Mouse (Mus musculus): ENCODE data around the gene Rarg.

Rarg gene

DNA sequence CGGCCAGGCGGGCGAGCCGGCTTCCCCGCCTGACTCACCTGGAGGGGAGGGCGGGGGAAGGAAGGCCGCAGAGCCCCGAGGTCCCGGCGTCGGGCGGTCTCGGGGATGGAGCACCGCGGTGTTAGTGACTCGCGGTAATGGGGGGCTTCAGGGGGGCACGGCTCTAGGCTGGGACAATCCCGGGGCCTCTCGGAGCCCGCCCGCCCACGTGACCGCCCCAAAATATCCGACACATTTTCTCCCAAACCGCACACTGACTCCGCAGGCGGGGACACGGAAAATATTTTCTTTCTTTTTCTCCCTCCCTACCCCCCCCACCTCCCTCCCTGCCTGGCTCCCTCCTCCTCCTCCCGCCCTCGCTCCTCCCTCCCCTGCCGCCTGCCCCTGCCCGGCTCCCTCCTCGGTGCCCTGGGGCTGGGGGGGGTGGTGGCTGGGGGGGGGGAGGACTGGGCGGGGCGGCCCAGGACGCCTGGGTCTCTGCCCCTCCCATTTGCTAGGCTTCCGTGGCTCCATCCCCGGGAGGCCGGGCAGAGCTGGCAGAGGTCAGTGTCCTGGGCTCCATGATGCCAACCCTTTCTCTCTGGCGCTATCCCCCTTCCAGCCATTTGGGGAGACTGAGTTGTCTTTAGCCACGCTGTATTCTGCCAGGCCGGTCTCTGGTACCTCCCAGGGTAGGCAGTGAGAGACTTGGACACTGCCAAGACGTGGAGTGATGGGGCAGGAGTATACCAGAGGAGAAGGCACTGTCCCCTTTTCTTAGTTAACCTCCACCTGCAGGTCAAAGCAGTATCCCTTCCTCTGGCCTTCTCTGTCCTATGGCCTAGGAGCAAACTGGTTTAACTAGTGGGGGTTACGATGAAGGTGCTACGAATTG is at the start of gene Rarg:
TSS of gene Rarg (minus strand) at position 316 of the 874 bp plus-strand sequence.
- no peak for DNase-seq

DNA sequence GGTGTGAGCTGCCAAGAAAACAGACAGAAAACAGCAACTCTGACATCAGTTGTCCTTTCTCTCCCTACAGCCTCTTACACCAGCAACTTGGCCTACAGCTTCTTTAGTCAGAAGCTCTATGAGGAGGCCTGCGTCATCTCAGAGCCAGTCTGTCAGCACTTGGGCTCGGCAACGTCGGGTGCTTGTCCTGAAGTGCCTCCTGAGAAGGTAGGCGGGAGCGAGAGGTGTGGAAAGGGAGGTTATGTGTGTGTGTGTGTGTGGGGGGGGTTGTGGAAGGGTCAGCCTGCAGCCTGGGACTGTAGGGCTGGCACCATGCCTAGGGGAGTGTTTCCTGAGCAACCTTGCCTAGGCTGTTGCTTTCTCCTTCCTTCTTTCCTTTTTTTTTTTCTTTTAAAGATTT is 45.2 kb upstream of the Rarg start:
- no peak for DNase-seq

DNA sequence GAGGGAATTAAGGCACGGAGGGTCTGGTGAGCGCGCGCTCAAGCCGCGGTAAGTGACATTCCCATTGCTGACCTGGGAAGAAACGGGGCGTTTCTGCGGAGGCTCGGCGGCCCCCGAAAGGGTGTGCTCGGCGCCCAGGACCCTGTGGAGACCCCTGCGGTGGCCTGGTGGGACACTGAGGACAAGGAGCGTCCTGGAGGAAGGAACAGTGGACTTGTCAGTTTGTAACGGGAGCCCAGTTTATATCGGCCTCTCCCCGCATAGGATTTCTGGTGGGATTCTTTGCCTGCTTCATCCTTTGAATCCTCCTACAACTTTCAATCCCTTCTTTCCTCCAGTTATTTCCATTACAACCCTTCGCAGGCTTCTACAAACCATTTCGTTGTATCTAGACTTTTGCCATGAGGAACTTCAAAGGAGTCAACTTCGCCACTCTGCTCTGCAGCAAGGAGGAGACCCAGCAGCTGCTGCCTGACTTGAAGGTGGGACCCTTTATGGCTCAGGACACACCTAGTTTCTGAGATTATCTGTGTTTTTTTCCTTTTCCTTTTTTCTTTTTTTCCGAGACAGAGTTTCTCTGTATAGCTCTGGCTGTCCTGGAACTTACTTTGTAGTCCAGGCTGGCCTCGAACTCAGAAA is 39.2 kb upstream of the Rarg start:
- no peak for DNase-seq

DNA sequence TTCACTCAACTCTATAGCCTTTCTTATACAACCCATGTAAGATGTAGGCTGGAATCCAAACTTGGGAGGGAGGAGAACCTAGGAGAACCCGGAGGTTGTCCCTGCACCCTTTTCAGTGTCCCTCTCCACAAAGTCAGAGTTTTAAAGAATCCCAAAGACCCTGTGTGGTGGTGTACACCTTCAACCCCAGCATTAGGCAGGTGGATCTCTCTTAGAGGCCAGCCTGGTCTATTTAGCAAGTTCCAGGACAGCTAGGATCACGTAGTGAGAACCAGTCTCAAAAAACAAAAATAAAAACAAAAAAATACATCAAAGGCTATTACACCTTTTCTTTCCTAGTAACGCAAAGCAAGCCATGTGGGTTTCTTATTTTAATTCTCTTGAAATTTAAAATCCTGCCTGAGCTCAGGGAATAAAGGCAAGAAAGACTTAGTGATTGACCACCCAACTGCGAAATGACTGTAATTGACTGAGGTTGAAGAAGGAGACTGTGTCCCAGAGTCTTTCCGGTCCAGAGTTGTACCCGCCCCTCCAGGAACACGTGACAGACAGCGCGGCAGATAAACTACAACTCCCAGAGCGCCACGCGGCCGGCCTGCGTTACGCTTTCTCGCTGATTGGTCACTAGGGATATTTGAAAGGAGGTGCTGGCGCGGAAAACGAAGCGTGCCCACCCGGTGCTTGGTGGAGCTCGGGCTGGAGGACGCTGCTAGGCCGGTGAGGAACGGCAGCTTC is 38.5 kb upstream of the Rarg start, which contains the start of gene Espl1:
TSS of gene Espl1 (plus strand) at position 634 of the 735 bp plus-strand sequence.
- peak; percentile 92 for DNase-seq

DNA sequence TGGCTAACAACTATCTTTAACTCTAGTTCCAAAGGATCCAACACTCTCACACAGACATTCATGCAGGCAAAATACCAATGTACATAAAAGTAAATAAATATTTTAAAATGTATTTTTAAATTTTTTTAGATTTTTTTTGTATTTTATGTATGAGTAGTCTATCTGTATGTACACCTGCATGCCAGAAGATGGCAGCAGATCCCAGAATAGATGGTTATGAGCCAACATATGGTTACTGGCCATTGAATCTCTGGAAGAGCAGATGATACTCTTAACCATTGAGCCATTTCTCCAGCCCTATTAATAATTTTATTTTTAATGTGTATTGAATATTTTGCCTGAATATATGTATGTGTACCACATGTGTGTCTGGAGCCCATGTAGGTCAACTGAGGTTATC is 30.1 kb upstream of the Rarg start:
- peak; percentile 39 for DNase-seq

DNA sequence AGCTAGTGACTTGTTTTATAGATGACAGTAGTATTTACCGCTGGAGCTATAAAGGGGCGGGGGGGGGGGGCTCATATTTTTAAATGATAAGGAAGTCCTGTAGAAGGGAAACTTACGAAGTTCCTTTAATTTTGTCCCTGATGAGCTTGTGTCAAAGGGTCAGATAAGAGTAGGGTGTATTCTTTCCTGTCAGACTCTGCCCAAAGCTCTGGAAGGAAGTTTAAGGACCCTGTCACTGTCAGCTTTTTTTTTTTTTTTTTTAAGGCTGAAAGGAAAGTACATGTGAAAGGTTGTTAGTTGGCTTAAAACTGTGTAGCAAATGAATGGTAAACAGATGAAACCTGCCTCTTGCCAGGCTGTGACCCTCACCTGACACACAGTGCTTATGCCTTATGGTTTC is 26.3 kb upstream of the Rarg start:
- no peak for DNase-seq

DNA sequence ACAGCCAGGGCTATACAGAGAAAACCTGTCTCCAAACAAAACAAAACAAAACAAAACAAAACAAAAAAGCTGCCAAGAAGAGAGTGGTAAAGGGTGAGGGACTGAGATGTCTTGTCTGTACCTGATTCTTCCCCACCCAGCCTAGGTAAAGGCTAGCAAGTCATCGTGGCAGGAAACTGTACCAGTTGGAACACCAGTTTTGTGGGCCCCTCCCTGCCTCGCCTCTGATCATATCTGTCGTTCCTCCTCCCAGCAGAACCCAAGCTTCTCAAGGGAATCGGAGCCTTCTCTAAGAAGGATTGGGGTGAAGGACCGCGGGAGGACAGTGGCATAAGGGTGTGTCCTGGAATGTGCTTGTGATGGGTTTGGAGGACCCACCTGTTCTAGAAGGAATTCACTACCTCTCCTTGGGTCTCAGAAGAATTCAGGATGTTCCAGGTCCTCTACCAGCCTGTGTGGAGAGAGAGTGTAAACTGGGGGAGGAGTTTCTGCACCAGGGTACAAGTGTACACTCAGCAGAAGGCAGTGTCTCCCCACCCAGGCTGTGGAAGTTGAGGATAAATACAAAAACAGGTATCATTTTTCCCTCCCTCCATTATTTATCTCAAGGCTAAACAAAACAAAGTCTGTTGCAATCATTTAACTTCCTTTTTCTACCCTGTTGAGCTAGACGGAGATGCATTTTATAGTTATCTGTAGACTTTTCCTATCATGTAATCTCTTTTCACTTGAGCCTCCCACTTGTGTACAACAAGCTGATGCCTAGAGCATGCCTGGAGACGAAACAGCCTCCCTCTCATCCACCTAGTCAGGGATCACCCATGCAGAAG is 25.4 kb upstream of the Rarg start:
- DNase-seq = no peak

DNA sequence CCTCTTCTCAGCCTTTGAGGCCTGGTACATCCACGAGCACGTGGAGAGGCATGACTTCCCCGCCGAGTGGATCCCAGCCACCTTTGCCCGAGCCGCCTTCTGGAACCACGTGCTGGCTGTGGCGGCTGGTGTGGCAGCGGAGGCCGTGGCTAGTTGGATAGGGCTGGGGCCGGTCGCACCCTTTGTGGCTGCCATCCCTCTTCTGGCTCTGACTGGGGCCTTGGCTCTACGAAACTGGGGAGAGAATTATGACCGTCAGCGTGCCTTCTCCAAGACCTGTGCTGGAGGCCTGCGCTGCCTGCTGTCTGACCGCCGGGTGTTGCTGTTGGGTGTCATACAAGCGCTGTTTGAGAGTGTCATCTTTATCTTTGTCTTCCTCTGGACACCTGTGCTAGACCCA is 23.3 kb upstream of the Rarg start:
- DNase-seq = no peak

DNA sequence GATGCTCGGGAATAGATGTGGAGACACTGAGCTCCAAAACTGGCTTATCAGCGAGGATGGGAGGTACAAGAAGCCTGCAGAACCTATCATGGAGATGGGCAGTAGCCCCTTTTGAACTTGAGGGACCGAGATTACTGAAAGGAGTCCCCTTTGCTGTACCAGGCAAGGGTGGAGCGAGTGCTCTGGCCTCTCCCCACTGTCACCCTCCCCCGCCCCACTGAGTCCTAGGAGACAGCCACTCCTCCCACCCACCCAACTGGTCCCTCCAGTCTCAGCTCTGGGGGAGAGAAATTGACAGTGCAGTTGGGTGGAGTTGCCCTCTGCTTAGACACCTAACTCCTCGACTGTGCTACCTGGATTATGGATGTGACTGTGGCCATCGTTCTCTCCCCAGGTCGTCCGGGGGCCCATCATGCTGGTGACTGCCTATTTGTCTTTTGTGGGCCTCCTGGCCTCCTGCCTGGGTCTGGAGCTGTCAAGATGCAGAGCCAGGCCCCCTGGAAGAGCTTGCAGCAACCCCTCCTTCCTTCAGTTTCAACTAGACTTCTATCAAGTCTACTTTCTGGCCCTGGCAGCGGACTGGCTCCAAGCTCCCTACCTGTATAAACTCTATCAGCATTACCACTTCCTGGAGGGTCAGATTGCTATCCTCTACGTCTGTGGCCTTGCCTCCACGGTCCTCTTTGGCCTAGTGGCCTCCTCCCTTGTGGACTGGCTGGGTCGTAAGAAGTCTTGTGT is 22.6 kb upstream of the Rarg start:
- no peak for DNase-seq

DNA sequence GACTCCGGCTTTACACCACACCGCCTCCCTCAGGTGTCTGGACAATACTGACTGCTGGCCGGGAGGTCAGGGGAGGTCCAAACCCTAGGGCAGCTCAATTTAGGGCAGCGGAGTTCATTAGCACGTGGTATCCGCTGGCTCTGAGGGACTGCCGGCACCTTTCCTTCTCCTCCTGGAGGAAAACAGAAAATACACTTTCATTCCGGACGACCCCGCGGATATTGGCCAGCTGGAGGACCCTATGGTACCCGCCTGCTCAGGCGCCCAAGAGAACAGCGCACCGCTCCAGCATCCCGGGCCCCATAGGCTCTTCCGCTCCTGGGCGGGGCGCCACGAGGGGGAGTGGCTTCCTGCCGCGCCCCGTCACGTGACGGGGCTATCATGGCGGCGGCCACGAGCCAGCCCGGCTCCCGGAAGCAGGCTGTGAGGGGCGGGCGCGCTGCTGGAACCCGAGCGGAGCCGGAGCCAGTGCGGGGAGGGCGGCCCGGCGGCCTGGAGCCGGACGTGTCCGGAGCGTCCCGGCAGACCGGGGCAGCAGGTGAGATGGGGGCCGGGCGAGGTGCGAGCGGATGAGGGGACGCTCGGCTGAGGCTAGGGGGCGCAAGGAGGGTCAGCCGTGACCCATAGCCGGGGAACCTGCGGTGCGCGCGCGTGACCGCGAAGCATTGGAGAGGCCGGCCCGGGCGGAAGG is 21.9 kb upstream of the Rarg start, which contains the start of gene Mfsd5:
TSS of gene Mfsd5 (plus strand) at position 363 of the 691 bp plus-strand sequence.
- peak; percentile 92 for DNase-seq

DNA sequence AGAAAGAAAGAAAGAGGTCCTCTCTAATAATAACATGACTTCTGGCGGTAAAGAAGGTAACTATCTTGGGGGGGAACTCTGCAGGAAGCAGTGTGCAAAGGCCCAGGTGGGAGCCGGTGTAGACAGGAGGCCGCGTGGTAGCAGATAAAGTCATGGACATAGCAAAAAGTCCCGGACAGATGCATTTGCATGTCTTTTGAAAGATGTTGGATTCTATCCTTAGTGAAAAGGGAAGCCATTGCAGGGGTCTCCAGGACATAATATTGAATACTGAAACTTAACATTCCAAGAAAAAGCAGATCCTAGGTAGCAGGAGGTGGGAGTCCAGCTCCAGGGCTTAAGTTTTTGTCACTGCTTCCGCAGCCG is 21.4 kb upstream of the Rarg start:
- DNase-seq = no peak

DNA sequence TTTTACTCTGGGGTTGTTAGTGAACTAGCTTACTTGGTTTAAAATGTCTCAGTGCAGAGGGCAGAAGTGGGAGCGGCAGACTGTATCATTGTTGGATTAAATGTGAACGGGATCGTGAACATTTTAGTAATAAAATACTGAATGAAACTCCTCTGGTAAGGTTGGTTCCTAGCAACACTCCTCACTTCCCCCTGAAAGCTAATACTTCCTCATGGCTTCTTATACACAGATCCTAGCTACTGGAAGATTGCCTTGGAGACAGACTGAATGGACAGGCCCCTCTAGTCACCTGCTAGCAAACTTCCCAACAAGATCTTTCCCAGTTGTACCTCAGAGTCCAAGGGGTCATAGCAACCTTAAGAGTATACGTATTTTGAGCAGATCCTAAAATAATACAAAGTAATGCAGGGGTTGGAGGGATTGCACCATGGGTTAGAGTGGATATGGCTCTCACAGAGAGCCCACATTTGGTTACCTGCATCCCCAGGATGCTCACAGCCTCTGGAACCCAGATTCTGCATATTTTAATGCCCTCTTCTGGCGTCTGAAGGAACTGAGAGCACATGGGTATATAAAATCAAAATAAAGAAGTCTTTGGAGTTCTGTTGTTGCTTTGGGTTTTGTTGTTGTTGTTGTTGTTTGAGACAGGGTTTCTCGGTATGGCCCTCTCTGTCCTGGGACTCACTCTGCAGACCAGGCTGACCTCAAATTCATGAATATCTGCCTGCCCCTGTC is 16.8 kb upstream of the Rarg start:
- DNase-seq = no peak

DNA sequence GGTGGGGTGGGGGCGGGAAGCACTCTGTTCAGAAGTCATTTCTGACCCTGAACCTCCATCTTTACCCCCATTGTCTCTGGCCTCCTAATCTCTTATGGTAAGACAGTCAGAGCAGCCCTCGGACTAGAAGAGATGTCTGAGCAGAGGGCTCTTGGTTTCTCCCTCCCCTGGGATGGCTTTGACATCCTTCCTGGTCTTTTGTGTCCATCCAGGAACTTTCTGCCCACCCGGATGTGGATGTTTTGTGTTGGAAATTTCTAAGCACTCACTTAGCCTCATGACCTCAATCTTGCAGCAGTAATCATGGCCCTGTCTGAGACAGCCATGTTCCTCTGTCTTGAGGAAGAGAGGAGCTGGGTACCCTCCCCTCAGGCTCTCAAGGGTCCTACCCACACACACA is 14.1 kb upstream of the Rarg start:
- DNase-seq = no peak

DNA sequence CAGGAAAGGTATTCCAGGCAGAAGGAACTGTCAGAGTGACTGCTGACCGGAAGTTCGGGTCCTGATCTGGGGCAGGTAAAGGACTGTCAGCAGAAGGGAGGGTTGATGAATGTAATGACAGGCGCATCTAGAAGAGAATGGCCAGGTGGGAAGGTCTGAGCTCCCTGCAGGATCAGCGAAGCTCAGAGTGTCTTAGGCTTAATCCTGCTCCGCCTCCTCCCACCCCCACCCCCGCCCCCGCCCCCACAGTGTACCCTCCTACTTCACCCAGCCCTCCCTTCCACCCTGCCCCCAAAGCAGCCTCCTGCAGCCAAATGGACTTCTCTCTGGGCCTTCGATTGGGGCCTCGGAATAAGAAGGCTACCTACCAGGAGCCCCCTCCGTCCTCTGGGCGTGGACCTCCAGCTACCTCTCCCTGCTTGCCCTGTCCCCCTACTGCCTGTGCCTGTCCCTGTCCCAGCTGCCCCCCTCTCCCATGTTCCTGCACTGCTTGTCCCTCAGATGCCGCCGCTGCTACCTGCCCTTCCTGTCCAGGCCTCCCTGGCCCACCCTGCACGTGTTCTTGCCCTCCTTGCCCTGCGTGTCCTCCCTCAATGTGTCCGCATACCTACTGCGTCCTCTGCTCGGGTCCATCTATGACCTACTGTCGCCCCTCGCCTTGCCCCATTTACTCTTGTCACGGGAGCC is 13.1 kb upstream of the Rarg start, which contains the start of gene Gm9918:
TSS of gene Gm9918 (plus strand) at position 290 of the 687 bp plus-strand sequence.
- DNase-seq = no peak

DNA sequence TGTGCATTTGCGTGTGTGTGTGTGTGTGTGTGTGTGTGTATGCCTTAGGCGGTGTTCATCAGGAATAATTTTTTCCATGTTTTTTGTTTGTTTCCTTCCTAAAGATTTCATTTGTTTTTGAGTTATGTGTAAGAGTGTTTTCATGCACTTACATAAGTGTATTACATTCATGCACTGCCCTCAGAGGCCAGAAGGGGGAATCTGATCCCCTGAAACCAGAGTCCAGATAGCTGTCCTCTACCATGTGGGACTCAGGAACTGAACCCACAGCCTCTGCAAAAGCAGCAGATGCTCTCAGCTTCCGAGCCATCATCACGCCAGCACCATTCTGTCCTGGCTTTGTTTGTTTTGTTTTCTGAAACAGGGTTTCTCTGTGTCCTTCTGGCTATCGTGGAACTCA is 8.2 kb upstream of the Rarg start:
- no peak for DNase-seq

DNA sequence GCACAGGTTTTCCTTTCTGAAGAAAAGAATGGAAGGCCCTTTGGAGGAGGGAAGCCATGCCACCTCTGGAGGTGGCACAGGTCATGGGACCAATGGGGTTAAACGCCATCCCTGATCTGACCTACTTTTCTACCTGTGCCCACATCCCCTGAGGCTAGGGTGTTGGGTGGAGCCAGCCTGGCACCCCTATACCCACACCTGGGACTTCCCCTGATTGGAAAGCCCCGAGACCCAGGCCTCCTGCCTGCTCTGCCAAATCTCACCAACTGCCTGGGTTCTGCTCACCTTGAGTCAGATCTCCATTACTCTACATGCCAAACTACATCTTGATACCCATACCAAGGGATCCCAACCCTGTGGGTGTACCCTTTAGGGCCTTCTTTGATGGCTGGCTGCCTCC is 5.7 kb upstream of the Rarg start:
- no peak for DNase-seq

DNA sequence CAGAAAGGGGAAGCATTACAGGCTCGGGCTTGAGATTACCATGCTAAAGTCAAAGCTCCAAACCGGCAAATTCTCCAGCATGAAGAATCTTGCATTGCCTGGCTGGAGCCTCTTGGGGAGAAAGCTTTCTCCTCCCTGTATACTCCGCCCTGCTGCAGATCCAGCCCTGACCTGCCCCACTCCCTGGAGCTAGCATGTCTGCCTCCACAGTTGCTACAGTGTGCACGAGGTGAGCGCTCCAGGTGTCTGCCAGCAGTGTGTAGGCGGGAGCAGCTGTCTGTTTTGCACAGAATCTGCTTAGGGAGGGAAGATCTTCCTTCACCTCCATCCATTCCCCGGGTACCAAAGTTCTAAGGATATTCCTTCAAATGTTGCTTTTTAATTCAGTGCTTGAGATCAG is 5.3 kb upstream of the Rarg start:
- DNase-seq = no peak

DNA sequence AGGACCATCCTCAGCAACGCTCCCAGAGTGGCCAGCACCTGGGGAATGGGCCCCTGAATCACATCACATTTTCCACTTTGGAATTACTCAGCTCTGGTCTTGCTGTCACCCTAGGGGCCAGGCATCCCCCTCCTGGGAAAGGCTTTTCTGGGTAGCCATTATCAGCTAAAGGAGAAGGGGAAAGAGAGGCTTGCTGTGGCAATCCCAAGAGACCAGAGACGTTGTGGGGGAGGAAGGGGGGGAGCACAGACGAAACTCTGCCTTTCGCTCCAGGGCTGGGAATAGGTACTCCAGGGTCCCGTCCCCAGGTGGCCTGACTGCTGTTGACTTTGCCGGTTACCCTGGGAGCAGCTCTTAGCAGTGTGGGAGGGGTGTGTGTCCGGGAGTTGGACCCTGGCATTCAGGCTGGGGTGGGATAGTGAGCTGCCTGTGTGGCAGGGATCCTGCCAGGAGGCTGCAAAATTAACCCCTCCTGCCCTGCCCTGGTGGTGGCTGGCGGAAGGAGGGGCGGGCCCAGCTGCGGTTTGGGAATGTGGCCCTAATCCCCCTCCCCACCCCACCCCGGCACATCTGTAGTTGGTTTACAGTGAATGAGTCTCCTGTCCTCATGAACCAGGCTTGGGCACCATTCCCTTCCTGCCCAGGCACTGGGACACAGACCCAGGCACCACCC is 1.4 kb upstream of the Rarg start:
- no peak for DNase-seq

DNA sequence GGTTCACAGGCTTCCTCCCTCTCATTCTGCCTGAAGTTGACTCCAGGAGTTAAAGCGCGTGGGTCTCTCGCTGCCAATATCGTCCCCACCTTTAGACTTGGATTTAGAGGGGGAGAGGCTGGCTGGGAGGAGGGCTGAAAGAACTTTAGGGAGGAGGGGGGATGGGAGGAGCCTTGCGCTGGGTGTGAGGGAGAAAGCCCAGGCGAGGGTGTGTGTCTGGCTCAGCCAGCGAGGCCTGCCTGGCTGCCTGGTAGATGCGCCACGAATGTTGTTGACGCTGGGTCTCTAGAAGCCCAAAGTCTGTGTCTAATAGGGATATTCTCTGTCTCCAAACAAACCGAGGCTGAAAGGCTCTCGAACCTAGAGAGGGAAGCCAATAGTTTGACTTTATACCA is 756 bp upstream of the Rarg start:
- no peak for DNase-seq

Data from right cerebral cortex, postnatal 14 days (tissue).